In genomic region chr12:31184217-31184975, GRCm38 (mm10) we compare ENCODE assay signal across 9 mouse cellular contexts. TPM values are rescaled to one million over a fixed set of nuclear protein-coding genes. Genes with fewer than 3 reads are reported as not detected.
DNase-seq lines count a peak whose midpoint lies in the region; ATAC-seq lines count a peak whose summit lies in the region.
"Had no signal": no experiment of that assay in that cellular context is flagged by ENCODE, and none has a peak within 500 bp of the region (broad histone marks: within the 10 kb centered on the region; RNA-seq: fewer than 3 reads in every experiment).

No protein-coding gene starts in this region.

- H3K9ac ChIP-seq in forebrain, embryonic 16.5 days (replicated peaks; ENCODE audit: low read depth, low read length): no peak overlapping the region
- no peak overlapping the region for H3K9ac ChIP-seq in forebrain, embryonic 12.5 days
- H3K9ac ChIP-seq in embryonic facial prominence, embryonic 12.5 days: no peak overlapping the region
- H3K9ac ChIP-seq in lung, embryonic 16.5 days (ENCODE audit: low read length): peak overlapping the region; percentile 25; the same call in 1 of the 2 replicates
- H3K9ac ChIP-seq: liver, embryonic 15.5 days had no signal

- no peaks in the 10 kb centered on the region for H3K27me3 ChIP-seq in forebrain, embryonic 16.5 days (replicated peaks; ENCODE audit: control insufficient read depth, insufficient read depth, low read length)
- H3K27me3 ChIP-seq in forebrain, embryonic 12.5 days: no peaks in the 10 kb centered on the region
- H3K27me3 ChIP-seq in embryonic facial prominence, embryonic 12.5 days: no peaks in the 10 kb centered on the region
- no peaks in the 10 kb centered on the region for H3K27me3 ChIP-seq in lung, embryonic 16.5 days (ENCODE audit: control insufficient read depth, insufficient read depth, low read depth, low read length)
- H3K27me3 ChIP-seq: liver, embryonic 15.5 days had no signal

- 43% methylated on average over 11 of the region's 11 CpGs for whole genome bisulfite sequencing in forebrain, embryonic 16.5 days
- WGBS in forebrain, embryonic 12.5 days: 67% methylated on average over 11 of the region's 11 CpGs
- 35% methylated on average over 11 of the region's 11 CpGs for WGBS in embryonic facial prominence, embryonic 12.5 days
- 18% methylated on average over 11 of the region's 11 CpGs for WGBS in lung, embryonic 16.5 days

- intact Hi-C loops in heart, postnatal 10 days (cut with DNase I): no loop called here

- peak; percentile 49; the same call in 1 of the 2 replicates for ATAC-seq in forebrain, embryonic 16.5 days
- ATAC-seq in forebrain, embryonic 12.5 days (ENCODE audit: low FRiP score): no peak
- ATAC-seq in embryonic facial prominence, embryonic 12.5 days (ENCODE audit: insufficient number of reproducible peaks, insufficient read depth, low FRiP score, low TSS enrichment): no peak
- ATAC-seq in lung, embryonic 16.5 days (ENCODE audit: low read depth): peak; percentile 88
- no peak for ATAC-seq in inflammation-experienced regulatory T-cells, adult 6 months

- peak; percentile 81 to 84 for DNase-seq in heart, postnatal 10 days
- no peak for DNase-seq in neural tube, embryonic 10.5 days (ENCODE audit: extremely low spot score, low spot score)
- DNase-seq in cerebellum, adult 18-20 months: no peak

- no peak overlapping the region for H3K4me3 ChIP-seq in forebrain, embryonic 16.5 days (replicated peaks; ENCODE audit: low read length)
- no peak overlapping the region for H3K4me3 ChIP-seq in forebrain, embryonic 12.5 days (replicated peaks)
- no peak overlapping the region for H3K4me3 ChIP-seq in embryonic facial prominence, embryonic 12.5 days
- H3K4me3 ChIP-seq in lung, embryonic 16.5 days (ENCODE audit: low read length): no peak overlapping the region
- H3K4me3 ChIP-seq: liver, embryonic 15.5 days had no signal

- no peak overlapping the region for H3K4me2 ChIP-seq in forebrain, embryonic 16.5 days (ENCODE audit: low read length)
- H3K4me2 ChIP-seq in forebrain, embryonic 12.5 days: no peak overlapping the region
- peak overlapping the region; percentile 25; the same call in 1 of the 2 replicates for H3K4me2 ChIP-seq in embryonic facial prominence, embryonic 12.5 days (replicated peaks)
- peak overlapping the region; percentile 14; the same call in 1 of the 2 replicates for H3K4me2 ChIP-seq in lung, embryonic 16.5 days (ENCODE audit: low read depth, low read length)
- H3K4me2 ChIP-seq: liver, embryonic 15.5 days had no signal

- no peaks in the 10 kb centered on the region for H3K36me3 ChIP-seq in forebrain, embryonic 16.5 days (ENCODE audit: control insufficient read depth, insufficient read depth)
- no peaks in the 10 kb centered on the region for H3K36me3 ChIP-seq in forebrain, embryonic 12.5 days (replicated peaks)
- no peaks in the 10 kb centered on the region for H3K36me3 ChIP-seq in embryonic facial prominence, embryonic 12.5 days
- H3K36me3 ChIP-seq in lung, embryonic 16.5 days (ENCODE audit: control insufficient read depth, insufficient read depth, low read length): no peaks in the 10 kb centered on the region
- H3K36me3 ChIP-seq: liver, embryonic 15.5 days had no signal

- no peak overlapping the region for H3K27ac ChIP-seq in forebrain, embryonic 16.5 days (ENCODE audit: low read length)
- H3K27ac ChIP-seq in forebrain, embryonic 12.5 days: no peak overlapping the region
- H3K27ac ChIP-seq in embryonic facial prominence, embryonic 12.5 days: peak overlapping the region; percentile 81
- peak overlapping the region; percentile 93 for H3K27ac ChIP-seq in lung, embryonic 16.5 days (ENCODE audit: low read length)
- H3K27ac ChIP-seq: liver, embryonic 15.5 days had no signal

- H3K4me1 ChIP-seq in forebrain, embryonic 16.5 days (replicated peaks; ENCODE audit: control insufficient read depth, insufficient read depth, low read length): peaks cover 14% of the 10 kb centered on the region
- H3K4me1 ChIP-seq in forebrain, embryonic 12.5 days: no peaks in the 10 kb centered on the region
- H3K4me1 ChIP-seq in embryonic facial prominence, embryonic 12.5 days: peaks cover 24% of the 10 kb centered on the region
- H3K4me1 ChIP-seq in lung, embryonic 16.5 days (replicated peaks; ENCODE audit: control insufficient read depth, insufficient read depth, low read length): peaks cover 35% of the 10 kb centered on the region
- H3K4me1 ChIP-seq: liver, embryonic 15.5 days had no signal

- H3K9me3 ChIP-seq in forebrain, embryonic 16.5 days (ENCODE audit: control insufficient read depth, low read length): no peaks in the 10 kb centered on the region
- H3K9me3 ChIP-seq in forebrain, embryonic 12.5 days: no peaks in the 10 kb centered on the region
- no peaks in the 10 kb centered on the region for H3K9me3 ChIP-seq in embryonic facial prominence, embryonic 12.5 days
- no peaks in the 10 kb centered on the region for H3K9me3 ChIP-seq in lung, embryonic 16.5 days (ENCODE audit: control insufficient read depth, low read length)
- H3K9me3 ChIP-seq: liver, embryonic 15.5 days had no signal

RNA-seq across cellular contexts. Expression of gene Gm6993, which starts 56.2 kb away (rescaled TPM):
- not detected in 2 replicates for polyA plus RNA-seq in forebrain, embryonic 16.5 days (2015; fragmentation: Nextera tagmentation; extraction: Ambion mirVana)
- not detected in 2 replicates for polyA plus RNA-seq in forebrain, embryonic 12.5 days (2016; fragmentation: Nextera tagmentation; extraction: Ambion mirVana)
- not detected in 2 replicates for polyA plus RNA-seq in embryonic facial prominence, embryonic 12.5 days (2016; fragmentation: Nextera tagmentation; extraction: Ambion mirVana)
- not detected for total RNA-seq in heart, postnatal 10 days (2021)
- polyA plus RNA-seq in lung, embryonic 16.5 days (2015; fragmentation: Nextera tagmentation; extraction: Ambion mirVana): not detected in 2 replicates
- polyA plus RNA-seq in inflammation-experienced regulatory T-cells, adult 6 months (2017; shearing (Covaris generic)): not detected
- polyA plus RNA-seq: liver, embryonic 15.5 days had no signal

Comparison
In these comparisons a context has a peak if more than half of its experiments do, and no peak if none do; other contexts are left out.
1. ATAC-seq: peak in forebrain, embryonic 16.5 days (single experiment) and lung, embryonic 16.5 days (single experiment); none in forebrain, embryonic 12.5 days (single experiment), embryonic facial prominence, embryonic 12.5 days (single experiment) and inflammation-experienced regulatory T-cells, adult 6 months (single experiment).
2. H3K27ac ChIP-seq: peak in embryonic facial prominence, embryonic 12.5 days (single experiment) and lung, embryonic 16.5 days (single experiment); none in forebrain, embryonic 16.5 days (single experiment) and forebrain, embryonic 12.5 days (single experiment).
3. H3K4me2 ChIP-seq: peak in embryonic facial prominence, embryonic 12.5 days (single experiment) and lung, embryonic 16.5 days (single experiment); none in forebrain, embryonic 16.5 days (single experiment) and forebrain, embryonic 12.5 days (single experiment).
4. DNase-seq: peak in heart, postnatal 10 days (2 of 2); none in neural tube, embryonic 10.5 days (single experiment) and cerebellum, adult 18-20 months (0 of 2).